Mouse (Mus musculus): ENCODE results near the gene Crtc1.

The Crtc1 gene

GRCm38 (mm10) chr8:70421349-70422104, 17.9 kb downstream of the Crtc1 start:
- no peak for DNase-seq (ENCODE audit: low spot score)

GRCm38 (mm10) chr8:70419879-70420643, 19.3 kb downstream of the Crtc1 start:
- no peak for DNase-seq (ENCODE audit: low spot score)

GRCm38 (mm10) chr8:70418954-70419353, 20.4 kb downstream of the Crtc1 start:
- DNase-seq (ENCODE audit: low spot score) = no peak

- peak; percentile 86 for DNase-seq (ENCODE audit: low spot score)
These were observed 21.5 kb downstream of the Crtc1 start for GRCm38 (mm10) chr8:70417914-70418313.

GRCm38 (mm10) chr8:70416941-70417340, 22.4 kb downstream of the Crtc1 start:
- no peak for DNase-seq (ENCODE audit: low spot score)

GRCm38 (mm10) chr8:70415540-70416451, 23.6 kb downstream of the Crtc1 start:
- DNase-seq (ENCODE audit: low spot score) = no peak

GRCm38 (mm10) chr8:70414310-70414946, 25.0 kb downstream of the Crtc1 start:
- DNase-seq (ENCODE audit: low spot score) = no peak

GRCm38 (mm10) chr8:70410281-70410680, 29.1 kb downstream of the Crtc1 start:
- no peak for DNase-seq (ENCODE audit: low spot score)

GRCm38 (mm10) chr8:70409455-70409871, 29.9 kb downstream of the Crtc1 start:
- DNase-seq (ENCODE audit: low spot score) = no peak

GRCm38 (mm10) chr8:70409019-70409418, 30.4 kb downstream of the Crtc1 start:
- no peak for DNase-seq (ENCODE audit: low spot score)

- no peak for DNase-seq (ENCODE audit: low spot score)
These were observed 31.1 kb downstream of the Crtc1 start for GRCm38 (mm10) chr8:70408301-70408700.

GRCm38 (mm10) chr8:70406427-70407069, 32.8 kb downstream of the Crtc1 start:
- DNase-seq (ENCODE audit: low spot score) = no peak

- no peak for DNase-seq (ENCODE audit: low spot score)
These were observed 34.2 kb downstream of the Crtc1 start for GRCm38 (mm10) chr8:70405189-70405588.

GRCm38 (mm10) chr8:70404212-70404611, 35.2 kb downstream of the Crtc1 start:
- DNase-seq (ENCODE audit: low spot score) = no peak

- no peak for DNase-seq (ENCODE audit: low spot score)
These were observed 41.5 kb downstream of the Crtc1 start for GRCm38 (mm10) chr8:70397611-70398563.

GRCm38 (mm10) chr8:70396184-70396583, 43.2 kb downstream of the Crtc1 start:
- no peak for DNase-seq (ENCODE audit: low spot score)

- DNase-seq (ENCODE audit: low spot score) = no peak
These were observed 43.7 kb downstream of the Crtc1 start for GRCm38 (mm10) chr8:70395649-70396048.

GRCm38 (mm10) chr8:70394269-70394998, 44.9 kb downstream of the Crtc1 start:
- DNase-seq (ENCODE audit: low spot score) = no peak

- DNase-seq (ENCODE audit: low spot score) = no peak
These were observed 46.3 kb downstream of the Crtc1 start for GRCm38 (mm10) chr8:70393087-70393486.
